Mouse (Mus musculus): ENCODE measurements around the gene Cd8a. TPM values are rescaled to one million over a fixed set of nuclear protein-coding genes. Genes with fewer than 3 reads are reported as not detected.

Cd8a gene
- polyA plus RNA-seq, 1 experiment from 2014 or later: not detected

DNA sequence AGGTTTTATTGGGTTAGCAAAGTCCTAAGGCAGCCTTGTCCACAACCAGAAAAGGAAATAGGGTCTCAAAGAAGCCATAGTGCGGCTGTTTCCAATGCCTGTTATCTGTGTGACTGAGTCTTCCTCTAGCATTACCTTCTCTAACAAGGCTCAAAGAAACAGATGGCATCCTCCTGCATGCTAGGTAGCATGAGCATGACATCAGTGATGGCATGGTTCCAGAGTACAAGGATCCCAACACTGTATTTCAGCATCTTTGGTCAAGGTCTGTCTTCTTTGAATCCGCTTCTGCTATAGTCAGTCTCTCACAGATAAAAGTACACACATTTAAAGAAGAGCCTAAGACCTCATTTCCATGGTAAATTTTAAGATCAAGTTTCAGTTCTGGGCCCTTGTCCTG is 17.3 kb downstream of the Cd8a start:
- no peak overlapping the region for H3K4me3 ChIP-seq (ENCODE audit: low read depth, low read length)
- WGBS: 94% methylated on average over 2 of the region's 2 CpGs

DNA sequence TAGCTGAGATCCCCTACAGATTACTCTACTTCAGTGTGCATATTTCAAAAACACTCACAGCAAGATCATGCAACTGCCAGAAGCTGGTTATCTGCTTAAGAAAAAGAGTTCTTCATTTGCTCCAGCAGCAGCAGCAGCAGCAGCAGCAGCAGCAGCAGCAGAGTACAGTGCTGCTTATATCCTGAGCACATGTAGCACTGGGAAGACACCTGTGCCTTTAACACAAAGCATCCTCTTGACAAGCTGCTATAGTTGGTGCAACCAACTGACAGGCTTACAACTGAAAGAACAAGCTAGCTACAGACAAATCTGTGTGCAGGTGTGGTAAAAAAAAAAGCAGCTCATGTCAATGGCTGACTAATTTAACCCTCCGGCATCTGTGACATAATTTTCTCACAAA is 22.8 kb downstream of the Cd8a start:
- no peak for TF ChIP-seq CTCF (IDR thresholded peaks at IDR 0.05; ENCODE audit: low read depth)
- DNase-seq (no peak), ATAC-seq (ENCODE audit: insufficient read depth) (no peak)
- no peaks in the 10 kb centered on the region for H3K27me3 ChIP-seq (ENCODE audit: insufficient read depth, low read length)
- 98% methylated on average over 1 of the region's 1 CpGs for WGBS
- H3K36me3 ChIP-seq (ENCODE audit: insufficient read depth): peaks cover 44% of the 10 kb centered on the region
- H3K4me2 ChIP-seq: no peak overlapping the region
- H3K4me1 ChIP-seq (ENCODE audit: insufficient read depth): no peaks in the 10 kb centered on the region
- no peak overlapping the region for H3K27ac ChIP-seq (ENCODE audit: low read depth)
- H3K4me3 ChIP-seq (ENCODE audit: low read depth, low read length): no peak overlapping the region
- no peaks in the 10 kb centered on the region for H3K9me3 ChIP-seq (ENCODE audit: low read depth, low read length)
- H3K9ac ChIP-seq: no peak overlapping the region

More for the DNA sequence above, 17.3 kb downstream of the Cd8a start:
- Histone ChIP-seq H3K9ac (no peak overlapping the region), H3K27me3 (ENCODE audit: insufficient read depth, low read length) (no peaks in the 10 kb centered on the region), H3K4me1 (ENCODE audit: insufficient read depth) (no peaks in the 10 kb centered on the region), H3K9me3 (ENCODE audit: low read depth, low read length) (no peaks in the 10 kb centered on the region), H3K36me3 (ENCODE audit: insufficient read depth) (peaks cover 39% of the 10 kb centered on the region; the same call in 1 of the 2 replicates), H3K4me2 (no peak overlapping the region), H3K27ac (ENCODE audit: low read depth) (no peak overlapping the region)
- DNase-seq: no peak
- no peak for TF ChIP-seq CTCF (IDR thresholded peaks at IDR 0.05; ENCODE audit: low read depth)
- no peak for ATAC-seq (ENCODE audit: insufficient read depth)

DNA sequence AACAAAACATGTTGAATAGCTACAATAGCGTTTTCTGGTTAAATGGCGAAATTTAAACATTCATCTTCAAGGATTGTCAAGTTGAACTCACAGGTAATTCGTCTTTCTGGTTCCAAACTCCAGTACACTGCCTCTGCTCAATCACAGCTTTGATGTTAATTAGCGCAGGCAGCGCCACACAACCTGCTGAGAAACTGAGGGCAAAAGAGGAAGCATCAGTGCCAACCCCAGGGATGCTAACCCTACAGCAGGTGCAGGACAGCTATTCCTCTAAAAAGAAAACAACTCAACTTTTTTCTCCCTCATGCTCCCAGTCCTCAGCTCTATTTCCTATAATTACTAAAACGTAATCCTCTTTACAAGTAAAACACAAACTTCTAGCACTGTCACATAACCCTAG is 23.5 kb downstream of the Cd8a start:
- H3K4me3 ChIP-seq (ENCODE audit: low read depth, low read length): no peak overlapping the region
- peaks cover 37% of the 10 kb centered on the region for H3K36me3 ChIP-seq (ENCODE audit: insufficient read depth)
- ATAC-seq (ENCODE audit: insufficient read depth): no peak
- no peak overlapping the region for H3K27ac ChIP-seq (ENCODE audit: low read depth)
- TF ChIP-seq CTCF (IDR thresholded peaks at IDR 0.05; ENCODE audit: low read depth): no peak
- no peaks in the 10 kb centered on the region for H3K4me1 ChIP-seq (ENCODE audit: insufficient read depth)
- no peak for DNase-seq
- H3K27me3 ChIP-seq (ENCODE audit: insufficient read depth, low read length): no peaks in the 10 kb centered on the region
- H3K9ac ChIP-seq: no peak overlapping the region
- H3K9me3 ChIP-seq (ENCODE audit: low read depth, low read length): no peaks in the 10 kb centered on the region
- H3K4me2 ChIP-seq: no peak overlapping the region
- WGBS: 88% methylated on average over 6 of the region's 6 CpGs

DNA sequence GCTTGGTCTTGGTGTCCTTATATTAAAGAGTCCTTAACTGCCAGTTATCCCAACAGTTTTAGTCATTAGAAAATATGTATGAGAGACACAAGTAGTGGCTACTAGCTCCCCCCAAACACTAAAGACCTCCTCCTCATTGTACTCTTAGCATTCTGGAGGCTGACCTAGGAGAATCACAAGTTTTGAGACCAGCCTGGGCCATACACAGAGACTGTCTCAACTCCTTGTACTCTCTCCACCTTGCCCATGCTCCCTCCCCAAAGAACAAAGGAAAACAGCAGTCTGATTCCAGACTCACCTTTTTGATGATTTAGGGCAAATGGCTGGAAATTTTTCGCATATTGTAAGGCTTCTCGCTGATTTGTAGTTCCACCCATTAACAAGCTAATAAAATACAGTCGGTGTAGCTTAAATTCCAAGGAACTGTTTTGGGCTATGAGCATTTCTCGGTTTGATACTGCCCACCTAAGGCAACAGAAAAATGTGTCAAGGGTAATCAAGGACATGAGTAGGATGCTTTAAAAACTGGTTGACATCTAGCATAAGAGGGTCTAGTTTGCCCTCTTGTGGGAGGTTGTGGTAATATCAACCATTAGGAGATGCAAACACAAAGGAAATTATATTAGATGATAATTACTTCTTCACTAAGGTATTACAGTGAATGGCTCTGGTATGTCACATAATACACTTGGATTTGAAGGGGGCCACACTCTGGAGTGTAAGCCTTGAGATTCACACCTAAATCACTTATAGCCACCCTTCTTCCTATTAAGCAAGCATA is 25.8 kb downstream of the Cd8a start:
- H3K9ac ChIP-seq: no peak overlapping the region
- H3K4me2 ChIP-seq: no peak overlapping the region
- peak; percentile 72 for TF ChIP-seq CTCF (IDR thresholded peaks at IDR 0.05; ENCODE audit: low read depth)
- no peak overlapping the region for H3K27ac ChIP-seq (ENCODE audit: low read depth)
- DNase-seq (peak; percentile 71), ATAC-seq (ENCODE audit: insufficient read depth) (no peak)
- H3K4me1 ChIP-seq (ENCODE audit: insufficient read depth): no peaks in the 10 kb centered on the region
- no peaks in the 10 kb centered on the region for H3K9me3 ChIP-seq (ENCODE audit: low read depth, low read length)
- WGBS: 75% methylated on average over 4 of the region's 4 CpGs
- peaks cover 20% of the 10 kb centered on the region for H3K36me3 ChIP-seq (ENCODE audit: insufficient read depth)
- no peak overlapping the region for H3K4me3 ChIP-seq (ENCODE audit: low read depth, low read length)
- H3K27me3 ChIP-seq (ENCODE audit: insufficient read depth, low read length): no peaks in the 10 kb centered on the region

DNA sequence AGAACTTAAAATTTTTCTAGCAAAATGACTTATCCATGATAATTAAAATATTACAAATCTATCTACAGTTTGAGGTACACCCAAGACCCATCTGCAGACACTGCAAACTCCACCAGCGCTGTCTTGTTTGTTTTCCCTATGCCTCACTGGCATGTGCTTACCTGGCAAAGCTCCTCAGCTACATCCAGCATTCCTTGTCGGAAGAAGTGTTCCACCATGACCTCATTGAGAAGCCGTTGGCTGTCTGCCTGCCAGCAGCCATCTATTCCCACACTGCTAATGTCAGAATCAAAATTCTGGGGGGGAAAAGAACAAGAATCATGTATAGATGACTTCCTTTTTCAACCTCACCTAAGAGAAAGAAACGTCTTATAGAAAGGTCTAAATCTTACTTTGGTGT is 41.4 kb downstream of the Cd8a start:
- Histone ChIP-seq H3K4me2 (no peak overlapping the region), H3K4me3 (ENCODE audit: low read depth, low read length) (no peak overlapping the region), H3K27me3 (ENCODE audit: insufficient read depth, low read length) (no peaks in the 10 kb centered on the region), H3K4me1 (ENCODE audit: insufficient read depth) (no peaks in the 10 kb centered on the region), H3K36me3 (ENCODE audit: insufficient read depth) (no peaks in the 10 kb centered on the region), H3K27ac (ENCODE audit: low read depth) (no peak overlapping the region), H3K9ac (no peak overlapping the region), H3K9me3 (ENCODE audit: low read depth, low read length) (no peaks in the 10 kb centered on the region)
- ATAC-seq (ENCODE audit: insufficient read depth): no peak
- TF ChIP-seq CTCF (IDR thresholded peaks at IDR 0.05; ENCODE audit: low read depth): no peak
- WGBS: 63% methylated on average over 4 of the region's 4 CpGs
- DNase-seq: no peak

DNA sequence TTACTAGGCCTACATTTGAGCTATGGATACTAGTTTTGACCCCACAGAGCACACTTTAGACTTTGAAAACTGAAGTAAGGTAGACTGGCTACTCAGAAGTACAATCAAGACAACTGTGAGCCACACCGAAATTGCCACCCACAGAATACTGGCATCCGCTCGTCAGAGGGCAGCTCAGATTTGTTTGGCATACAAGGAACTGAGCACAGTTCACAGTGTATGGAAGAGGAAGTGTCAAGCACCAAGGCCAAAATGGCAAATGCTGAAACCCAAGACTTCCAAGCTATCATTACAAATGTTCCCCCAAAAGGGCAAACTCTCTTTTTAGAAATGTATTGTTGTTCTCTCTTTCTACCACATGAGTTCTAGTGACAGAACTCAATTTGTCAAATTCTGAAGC is 42.2 kb downstream of the Cd8a start:
- Histone ChIP-seq H3K27ac (ENCODE audit: low read depth) (no peak overlapping the region), H3K4me2 (no peak overlapping the region), H3K9ac (no peak overlapping the region), H3K36me3 (ENCODE audit: insufficient read depth) (no peaks in the 10 kb centered on the region), H3K27me3 (ENCODE audit: insufficient read depth, low read length) (no peaks in the 10 kb centered on the region), H3K4me1 (ENCODE audit: insufficient read depth) (no peaks in the 10 kb centered on the region), H3K4me3 (ENCODE audit: low read depth, low read length) (no peak overlapping the region), H3K9me3 (ENCODE audit: low read depth, low read length) (no peaks in the 10 kb centered on the region)
- WGBS: 70% methylated on average over 3 of the region's 3 CpGs
- ATAC-seq (ENCODE audit: insufficient read depth) (no peak), DNase-seq (no peak)
- no peak for TF ChIP-seq CTCF (IDR thresholded peaks at IDR 0.05; ENCODE audit: low read depth)

DNA sequence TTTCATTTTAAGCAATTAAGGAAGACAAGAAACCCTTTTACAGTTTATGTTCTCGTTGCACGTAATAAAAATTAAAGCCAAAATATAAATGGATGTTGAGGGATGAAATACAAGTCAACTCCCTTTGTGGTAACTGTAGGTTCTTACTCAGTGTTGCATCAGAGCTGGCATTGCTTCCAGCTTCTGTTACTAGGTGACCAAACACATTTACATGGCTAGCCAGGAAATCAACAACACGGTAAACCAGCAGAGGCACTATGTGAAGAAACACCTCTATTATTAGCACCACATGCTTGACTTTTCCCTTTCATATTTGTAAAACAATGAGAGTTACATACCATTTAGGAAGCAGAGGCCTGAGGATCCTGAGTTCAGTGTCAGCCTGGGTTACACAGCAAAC is 45.6 kb downstream of the Cd8a start:
- Histone ChIP-seq H3K4me2 (no peak overlapping the region), H3K4me1 (ENCODE audit: insufficient read depth) (no peaks in the 10 kb centered on the region), H3K9me3 (ENCODE audit: low read depth, low read length) (no peaks in the 10 kb centered on the region), H3K36me3 (ENCODE audit: insufficient read depth) (no peaks in the 10 kb centered on the region), H3K9ac (no peak overlapping the region), H3K27ac (ENCODE audit: low read depth) (no peak overlapping the region), H3K27me3 (ENCODE audit: insufficient read depth, low read length) (no peaks in the 10 kb centered on the region), H3K4me3 (ENCODE audit: low read depth, low read length) (no peak overlapping the region)
- no peak for TF ChIP-seq CTCF (IDR thresholded peaks at IDR 0.05; ENCODE audit: low read depth)
- no peak for DNase-seq
- no peak for ATAC-seq (ENCODE audit: insufficient read depth)
- 80% methylated on average over 3 of the region's 3 CpGs for WGBS

All from lung, embryonic 14.5 days (tissue).